Mouse (Mus musculus) heart, embryonic 16.5 days (tissue): ENCODE measurements around the gene Chst12. TPM values are rescaled to one million over a fixed set of nuclear protein-coding genes. Genes with fewer than 3 reads are reported as not detected.
A peak's percentile ranks its signal among the peaks of the same experiment; 100 is the strongest.
"Not testable (repeated sequence)": the region's sequence is repeated elsewhere in the genome, so short reads cannot be mapped to it uniquely, and the experiment has no call there.

Experiments
- ATAC-seq: fragments of 200-750 bp; cut with Nextera tagmentation; replicated peaks from 2 replicates; pipeline ENCODE4 v1.8.0; 2017; ENCODE audit warnings: moderate number of reproducible peaks; ENCODE audit not compliant: insufficient read depth, low FRiP score; ENCODE audit errors: extremely low read depth
- H3K27ac ChIP-seq: fragments of 300-500 bp; sonication (generic); 2 replicates; pipeline ENCODE4 v1.5.1; 2014; ENCODE audit warnings: mild to moderate bottlenecking, low read length, control low read depth, moderate library complexity
- H3K27me3 ChIP-seq: fragments of 300-500 bp; sonication (generic); 2 replicates; pipeline ENCODE4 v1.6.1; 2014; ENCODE audit warnings: low read length, mixed read lengths; ENCODE audit not compliant: control insufficient read depth, insufficient read depth
- H3K36me3 ChIP-seq: fragments of 300-500 bp; sonication (generic); 2 replicates; pipeline ENCODE4 v1.6.1; 2014; ENCODE audit not compliant: control insufficient read depth, insufficient read depth
- H3K4me1 ChIP-seq: fragments of 300-500 bp; sonication (generic); 2 replicates; pipeline ENCODE4 v1.6.1; 2014; ENCODE audit warnings: low read length, mixed read lengths; ENCODE audit not compliant: control insufficient read depth, insufficient read depth
- H3K4me2 ChIP-seq: fragments of 300-500 bp; sonication (generic); 2 replicates; pipeline ENCODE4 v1.6.1; 2014; ENCODE audit warnings: low read depth, mild to moderate bottlenecking, control low read depth, low read length
- H3K4me3 ChIP-seq: fragments of 300-500 bp; sonication (generic); 2 replicates; pipeline ENCODE4 v1.5.1; 2014; ENCODE audit warnings: mild to moderate bottlenecking, control low read depth, low read length
- H3K9ac ChIP-seq: fragments of 300-500 bp; sonication (generic); 2 replicates; pipeline ENCODE4 v1.6.1; 2014; ENCODE audit warnings: low read length, control low read depth
- H3K9me3 ChIP-seq: fragments of 300-500 bp; sonication (generic); replicated peaks from 2 replicates; pipeline ENCODE4 v1.6.1; 2016; ENCODE audit warnings: low read length; ENCODE audit not compliant: control insufficient read depth
- WGBS: fragments of 180-500 bp; shearing (Covaris S2); extraction: QIAGEN DNeasy Blood & Tissue Kit; methylation state at CpG from one replicate; pipeline ENCODE4 v1.1.7; 2014; 5-methylcytosine and 5-hydroxymethylcytosine counted together
- polyA plus RNA-seq: library from polyadenylated mRNA; unstranded; fragments of >200 nt; fragmentation: Nextera tagmentation; extraction: Ambion mirVana; gene quantifications from 2 replicates; pipeline ENCODE4 v1.2.1, GENCODE M21; 2015

The Chst12 gene
- polyA plus RNA-seq, 1 experiment from 2014 or later, result 13.9 TPM

DNA sequence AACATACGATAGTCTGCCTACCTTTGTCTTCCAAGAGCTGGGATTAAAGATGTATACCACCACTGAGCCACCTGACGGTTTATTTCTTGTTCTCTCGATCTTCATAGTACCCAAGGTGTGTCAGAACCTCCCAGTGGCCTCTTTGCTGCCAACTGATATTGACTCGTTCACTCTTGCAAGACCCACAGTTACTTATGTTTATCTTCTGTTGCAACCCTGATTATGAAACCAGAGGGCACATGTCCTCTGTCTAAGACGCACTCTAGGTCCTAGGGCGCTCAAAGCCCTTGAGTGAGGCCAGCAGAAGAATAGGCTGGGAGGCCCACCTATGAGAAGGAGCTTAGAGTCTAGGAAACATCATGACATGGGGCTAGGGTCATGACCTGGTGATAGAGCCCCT lies 4.6 kb upstream of the Chst12 start:
- H3K4me2 ChIP-seq, result no peak overlapping the region
- H3K4me1 ChIP-seq, result peaks cover 16% of the 10 kb centered on the region
- ATAC-seq, result no peak
- no peak overlapping the region for H3K4me3 ChIP-seq
- no peaks in the 10 kb centered on the region for H3K36me3 ChIP-seq
- H3K27ac ChIP-seq, result no peak overlapping the region
- no peak overlapping the region for H3K9ac ChIP-seq
- H3K27me3 ChIP-seq, result no peaks in the 10 kb centered on the region
- no peaks in the 10 kb centered on the region for H3K9me3 ChIP-seq
- 73% methylated on average over 6 of the region's 6 CpGs for WGBS

DNA sequence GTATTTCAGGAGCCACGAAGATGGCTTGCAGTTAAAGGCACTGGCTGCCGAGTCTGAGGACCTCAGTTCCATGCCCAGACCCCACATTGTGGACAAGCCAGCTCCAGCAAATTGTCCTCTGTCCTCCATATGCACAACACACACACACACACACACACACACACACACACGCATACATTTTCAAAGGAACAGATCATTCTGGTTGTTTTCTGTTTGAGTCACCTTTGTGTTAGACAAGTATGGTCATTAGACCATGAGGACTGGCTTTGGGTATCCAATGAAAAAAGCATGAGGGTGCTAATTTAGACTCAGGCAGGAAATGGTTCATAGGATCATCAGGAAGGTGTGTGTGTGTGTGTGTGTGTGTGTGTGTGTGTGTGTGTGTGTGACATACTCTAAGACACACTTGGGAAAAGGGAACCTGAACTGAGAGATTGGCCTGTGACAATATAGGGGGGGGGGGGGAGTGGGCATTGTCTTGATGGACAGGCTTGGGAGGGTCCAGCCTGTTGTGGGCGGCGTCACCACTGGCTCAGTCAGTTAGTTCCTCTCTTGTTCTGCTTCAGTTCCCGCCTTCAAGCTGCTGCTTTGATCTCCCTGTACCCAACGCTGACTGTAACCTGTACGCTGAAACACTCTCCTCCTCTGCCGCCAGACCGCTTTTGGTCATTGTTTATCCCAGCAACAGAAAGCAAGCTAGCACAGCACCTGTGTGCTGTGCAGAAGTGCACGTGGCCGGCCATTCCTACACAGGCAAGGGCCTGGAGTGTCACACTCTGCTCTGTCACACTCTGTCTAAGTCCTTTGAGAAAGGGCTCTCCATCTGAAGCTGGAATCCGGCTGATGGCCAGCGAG lies 3.1 kb upstream of the Chst12 start:
- Histone ChIP-seq H3K27me3 (no peaks in the 10 kb centered on the region), H3K4me1 (peaks cover 20% of the 10 kb centered on the region), H3K9me3 (no peaks in the 10 kb centered on the region), H3K9ac (peak overlapping the region; percentile 47; the same call in 1 of the 2 replicates), H3K4me3 (peak overlapping the region; percentile 35), H3K27ac (peak overlapping the region; percentile 38; the same call in 1 of the 2 replicates), H3K36me3 (no peaks in the 10 kb centered on the region), H3K4me2 (peak overlapping the region; percentile 63)
- 20% methylated on average over 14 of the region's 14 CpGs for WGBS
- no peak for ATAC-seq

GRCm38 (mm10) chr5:140502925-140503324 lies 2.4 kb upstream of the Chst12 start:
- not testable (repeated sequence) for H3K27me3 ChIP-seq, H3K36me3 ChIP-seq, H3K9me3 ChIP-seq, ATAC-seq, H3K27ac ChIP-seq
- Histone ChIP-seq H3K4me1 (peaks cover 20% of the 10 kb centered on the region), H3K4me3 (peak overlapping the region; percentile 35), H3K4me2 (peak overlapping the region; percentile 63), H3K9ac (peak overlapping the region; percentile 47; the same call in 1 of the 2 replicates)
- under 1% methylated on average over 12 of the region's 12 CpGs for WGBS

DNA sequence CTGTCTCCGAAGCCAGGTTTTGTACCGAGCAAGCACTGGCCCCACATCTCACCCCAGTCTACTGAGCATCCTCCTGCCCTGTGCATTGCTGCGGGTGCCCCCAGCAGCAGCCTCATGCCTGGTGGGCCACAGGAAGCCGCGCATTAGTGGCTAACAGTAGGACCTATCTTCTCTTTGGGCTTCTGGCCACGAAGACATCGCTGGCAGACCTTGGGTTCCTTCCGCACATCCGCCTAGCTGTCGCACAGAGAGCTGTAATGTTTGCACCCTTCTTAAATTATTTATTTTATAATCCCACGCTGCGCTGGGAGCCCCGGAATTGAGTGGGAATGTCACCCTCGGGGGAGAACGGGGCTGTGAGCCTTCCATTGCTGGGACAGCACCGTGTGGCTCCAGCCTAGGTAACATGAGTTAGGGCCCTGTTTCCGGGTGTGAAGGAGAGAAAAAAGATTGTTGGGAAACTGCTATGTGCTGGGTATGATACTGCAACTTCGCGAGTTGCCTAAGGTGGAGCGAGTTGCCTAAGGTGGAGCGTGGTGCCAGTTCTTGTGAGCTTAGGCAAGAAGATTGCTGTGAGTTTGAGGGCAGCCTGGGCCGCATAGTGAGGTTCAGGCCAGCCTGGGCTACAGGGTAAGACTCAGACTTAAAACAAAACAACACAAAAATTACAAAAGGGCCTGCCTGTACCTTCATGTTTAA lies 895 bp downstream of the Chst12 start:
- Histone ChIP-seq H3K27me3 (no peaks in the 10 kb centered on the region), H3K9ac (peak overlapping the region; percentile 72), H3K4me2 (peak overlapping the region; percentile 79), H3K4me1 (peaks cover 20% of the 10 kb centered on the region), H3K36me3 (no peaks in the 10 kb centered on the region), H3K27ac (peak overlapping the region; percentile 36; the same call in 1 of the 2 replicates), H3K9me3 (no peaks in the 10 kb centered on the region), H3K4me3 (peak overlapping the region; percentile 60)
- 29% methylated on average over 22 of the region's 22 CpGs for WGBS
- no peak for ATAC-seq

DNA sequence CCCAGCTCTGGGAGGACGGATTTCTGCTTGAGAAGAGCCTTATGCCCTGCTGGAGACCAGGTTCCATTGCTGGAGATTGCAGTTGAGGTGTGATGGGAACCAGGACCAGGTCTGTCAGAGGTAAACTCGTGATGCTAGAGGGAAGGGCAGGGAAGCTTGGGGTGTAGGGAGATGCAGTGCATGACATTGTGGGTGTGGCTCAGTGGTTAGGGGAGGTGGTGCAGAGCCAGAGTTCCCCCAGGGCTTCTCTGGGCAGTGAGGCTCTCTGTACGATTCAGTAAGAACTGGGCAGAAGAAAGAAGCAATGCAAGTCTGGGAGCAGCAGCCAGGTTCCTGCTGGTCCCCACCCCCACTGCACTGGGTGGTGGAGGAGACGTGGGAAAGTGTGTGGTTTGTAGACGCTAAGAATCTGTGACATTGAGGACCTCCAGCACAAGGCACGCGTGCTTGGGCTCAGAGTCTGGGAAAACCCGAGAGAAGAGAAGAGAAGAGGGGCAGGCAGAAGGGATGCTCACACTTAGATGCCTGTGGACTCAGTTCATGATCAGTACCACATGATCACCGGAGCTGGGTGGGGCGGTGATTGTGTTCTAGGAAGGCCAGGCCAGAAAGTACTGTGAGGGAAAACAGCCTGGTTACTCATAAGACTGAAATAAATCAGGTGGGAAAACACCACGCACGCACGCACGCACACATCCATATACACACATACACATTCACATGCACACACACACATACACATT lies 2.3 kb downstream of the Chst12 start:
- no peak for ATAC-seq
- Histone ChIP-seq H3K4me2 (no peak overlapping the region), H3K36me3 (no peaks in the 10 kb centered on the region), H3K4me3 (no peak overlapping the region), H3K9ac (no peak overlapping the region), H3K9me3 (no peaks in the 10 kb centered on the region), H3K27ac (no peak overlapping the region), H3K4me1 (peaks cover 17% of the 10 kb centered on the region), H3K27me3 (no peaks in the 10 kb centered on the region)
- WGBS, result 78% methylated on average over 14 of the region's 14 CpGs

GRCm38 (mm10) chr5:140508686-140509085 lies 3.3 kb downstream of the Chst12 start:
- Histone ChIP-seq H3K4me1 (peaks cover 11% of the 10 kb centered on the region), H3K27me3 (no peaks in the 10 kb centered on the region), H3K9ac (no peak overlapping the region), H3K4me3 (no peak overlapping the region), H3K4me2 (peak overlapping the region; percentile 1; the same call in 1 of the 2 replicates), H3K9me3 (no peaks in the 10 kb centered on the region), H3K36me3 (no peaks in the 10 kb centered on the region), H3K27ac (0 out of 2 replicates have a peak overlapping the region, but pooled peaks have one; percentile 9)
- no peak for ATAC-seq
- 40% methylated on average over 8 of the region's 8 CpGs for WGBS

- H3K36me3 ChIP-seq, result no peaks in the 10 kb centered on the region
- no peaks in the 10 kb centered on the region for H3K27me3 ChIP-seq
- H3K9ac ChIP-seq, result no peak overlapping the region
- H3K27ac ChIP-seq, result 0 out of 2 replicates have a peak overlapping the region, but pooled peaks have one; percentile 9
- no peak overlapping the region for H3K4me2 ChIP-seq
- 46% methylated on average over 9 of the region's 9 CpGs for WGBS
- H3K9me3 ChIP-seq, result no peaks in the 10 kb centered on the region
- no peak for ATAC-seq
- H3K4me1 ChIP-seq, result peaks cover 11% of the 10 kb centered on the region
- no peak overlapping the region for H3K4me3 ChIP-seq
These were observed 3.9 kb downstream of the Chst12 start for GRCm38 (mm10) chr5:140509204-140509603.

DNA sequence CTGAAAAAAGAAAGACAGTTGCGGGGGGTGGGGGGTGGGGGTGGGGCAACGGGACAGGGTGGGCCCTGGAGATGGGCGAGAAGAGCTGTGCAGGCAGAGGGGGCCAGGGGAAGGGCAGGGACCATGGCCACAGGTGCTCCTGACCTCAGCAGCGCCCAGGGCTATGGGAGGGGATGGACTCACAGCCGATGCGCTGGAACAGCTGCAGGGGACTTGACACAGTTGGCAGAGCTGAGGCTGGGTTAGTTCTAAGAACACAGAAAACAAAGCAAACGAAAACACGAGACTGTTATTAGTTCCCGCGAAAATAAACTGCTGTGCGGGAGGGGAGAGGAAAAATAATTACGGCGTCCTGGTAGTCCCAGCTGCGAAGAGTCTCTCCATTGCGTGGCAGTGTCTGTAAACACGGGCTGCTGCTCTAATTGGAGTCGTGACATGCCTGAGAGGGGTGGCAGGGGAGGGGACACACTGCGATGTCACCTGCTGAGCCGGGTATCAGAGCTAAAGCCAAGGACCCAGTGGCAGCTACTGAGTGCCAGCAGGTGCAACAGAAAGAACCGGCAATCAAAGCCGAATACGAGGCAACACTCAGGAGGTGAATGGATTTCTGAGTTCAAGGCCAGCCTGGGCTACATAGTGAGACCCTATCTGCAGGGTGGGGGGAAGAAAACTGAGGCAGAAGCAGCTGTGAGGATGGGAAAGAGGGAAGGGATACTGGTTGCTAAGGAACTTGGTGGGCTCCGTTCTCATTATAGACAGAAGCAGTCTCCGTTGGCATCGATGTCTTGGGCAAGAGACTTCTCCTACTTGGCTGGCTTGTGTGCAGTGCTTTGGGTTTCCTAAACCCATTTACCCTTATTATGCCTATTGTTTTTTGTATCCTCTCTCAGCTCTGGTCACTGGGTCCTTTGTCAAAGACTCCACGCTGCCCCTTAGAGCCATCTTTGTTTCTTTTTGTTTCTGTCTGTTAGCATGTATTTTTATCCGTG lies 5.0 kb downstream of the Chst12 start:
- H3K9ac ChIP-seq, result no peak overlapping the region
- no peak overlapping the region for H3K4me3 ChIP-seq
- peaks cover 11% of the 10 kb centered on the region for H3K4me1 ChIP-seq
- no peaks in the 10 kb centered on the region for H3K27me3 ChIP-seq
- no peaks in the 10 kb centered on the region for H3K9me3 ChIP-seq
- H3K36me3 ChIP-seq, result no peaks in the 10 kb centered on the region
- ATAC-seq, result no peak
- no peak overlapping the region for H3K27ac ChIP-seq
- 58% methylated on average over 27 of the region's 27 CpGs for WGBS
- H3K4me2 ChIP-seq, result no peak overlapping the region
